ENCODE assay signal across 15 mouse cellular contexts in genomic region chr2:170101932-170102331, GRCm38 (mm10). TPM values are rescaled to one million over a fixed set of nuclear protein-coding genes. Genes with fewer than 3 reads are reported as not detected.
DNase-seq lines count a peak whose midpoint lies in the region; ATAC-seq and TF ChIP-seq lines count a peak whose summit lies in the region.
"Had no signal": no experiment of that assay in that cellular context is flagged by ENCODE, and none has a peak within 500 bp of the region (broad histone marks: within the 10 kb centered on the region; RNA-seq: fewer than 3 reads in every experiment).

No protein-coding gene starts in this region.

- H3K4me2 ChIP-seq in intestine, postnatal 0 days (replicated peaks; ENCODE audit: low read depth), result no peak overlapping the region
- no peak overlapping the region for H3K4me2 ChIP-seq in intestine, embryonic 16.5 days (ENCODE audit: low read depth, low read length)
- no peak overlapping the region for H3K4me2 ChIP-seq in forebrain, embryonic 16.5 days (ENCODE audit: low read length)
- H3K4me2 ChIP-seq: heart, embryonic 12.5 days; hindbrain, embryonic 12.5 days; limb, embryonic 13.5 days; midbrain, embryonic 15.5 days had no signal

- 78% methylated on average over 7 of the region's 7 CpGs for WGBS in intestine, postnatal 0 days
- 70% methylated on average over 7 of the region's 7 CpGs for WGBS in intestine, embryonic 16.5 days
- WGBS in forebrain, embryonic 16.5 days, result 79% methylated on average over 7 of the region's 7 CpGs

- H3K4me1 ChIP-seq in intestine, postnatal 0 days (replicated peaks; ENCODE audit: control insufficient read depth, insufficient read depth, low read length), result no peaks in the 10 kb centered on the region
- no peaks in the 10 kb centered on the region for H3K4me1 ChIP-seq in intestine, embryonic 16.5 days (ENCODE audit: control insufficient read depth, insufficient read depth, low read length)
- peaks cover 3% of the 10 kb centered on the region; the same call in 1 of the 2 replicates for H3K4me1 ChIP-seq in bone marrow macrophage, adult 2 months (ENCODE audit: control insufficient read depth, insufficient read depth, low read length)
- no peaks in the 10 kb centered on the region for H3K4me1 ChIP-seq in forebrain, embryonic 16.5 days (replicated peaks; ENCODE audit: control insufficient read depth, insufficient read depth, low read length)
- H3K4me1 ChIP-seq: heart, embryonic 12.5 days; hindbrain, embryonic 12.5 days had no signal

- H3K9ac ChIP-seq in intestine, postnatal 0 days (ENCODE audit: low read depth, low read length), result no peak overlapping the region
- no peak overlapping the region for H3K9ac ChIP-seq in intestine, embryonic 16.5 days (ENCODE audit: low read depth, low read length)
- no peak overlapping the region for H3K9ac ChIP-seq in forebrain, embryonic 16.5 days (replicated peaks; ENCODE audit: low read depth, low read length)
- H3K9ac ChIP-seq: forebrain, postnatal 0 days; heart, embryonic 12.5 days; hindbrain, embryonic 12.5 days; kidney, embryonic 15.5 days; limb, embryonic 13.5 days; liver, embryonic 14.5 days; midbrain, embryonic 15.5 days had no signal

- no peak for TF ChIP-seq POLR2A in bone marrow macrophage, adult 2 months (IDR thresholded peaks at IDR 0.05; ENCODE audit: borderline replicate concordance, low read depth, low read length)

- no peak overlapping the region for H3K27ac ChIP-seq in intestine, postnatal 0 days (ENCODE audit: low read depth, low read length)
- no peak overlapping the region for H3K27ac ChIP-seq in intestine, embryonic 16.5 days (ENCODE audit: low read length)
- no peak overlapping the region for H3K27ac ChIP-seq in bone marrow macrophage, adult 2 months (ENCODE audit: insufficient read depth, low read depth, low read length)
- H3K27ac ChIP-seq in forebrain, embryonic 16.5 days (ENCODE audit: low read length), result no peak overlapping the region
- H3K27ac ChIP-seq: hindbrain, embryonic 12.5 days; kidney, embryonic 15.5 days; limb, embryonic 13.5 days; liver, embryonic 14.5 days; midbrain, embryonic 15.5 days had no signal

- H3K27me3 ChIP-seq in intestine, postnatal 0 days (replicated peaks; ENCODE audit: control insufficient read depth, insufficient read depth, low read length), result no peaks in the 10 kb centered on the region
- no peaks in the 10 kb centered on the region for H3K27me3 ChIP-seq in intestine, embryonic 16.5 days (replicated peaks; ENCODE audit: control insufficient read depth, insufficient read depth, low read length)
- H3K27me3 ChIP-seq in forebrain, embryonic 16.5 days (replicated peaks; ENCODE audit: control insufficient read depth, insufficient read depth, low read length), result no peaks in the 10 kb centered on the region
- H3K27me3 ChIP-seq: heart, embryonic 12.5 days; hindbrain, embryonic 12.5 days; kidney, embryonic 15.5 days; limb, embryonic 13.5 days; midbrain, embryonic 15.5 days had no signal

- H3K9me3 ChIP-seq in intestine, postnatal 0 days (ENCODE audit: control insufficient read depth), result no peaks in the 10 kb centered on the region
- no peaks in the 10 kb centered on the region for H3K9me3 ChIP-seq in intestine, embryonic 16.5 days (ENCODE audit: control insufficient read depth, low read length)
- no peaks in the 10 kb centered on the region for H3K9me3 ChIP-seq in forebrain, embryonic 16.5 days (ENCODE audit: control insufficient read depth, low read length)
- H3K9me3 ChIP-seq: heart, embryonic 12.5 days; hindbrain, embryonic 12.5 days; kidney, embryonic 15.5 days; limb, embryonic 13.5 days; midbrain, embryonic 15.5 days had no signal

- no peak overlapping the region for H3K4me3 ChIP-seq in intestine, postnatal 0 days (ENCODE audit: low read depth, low read length)
- no peak overlapping the region for H3K4me3 ChIP-seq in intestine, embryonic 16.5 days (ENCODE audit: low read length)
- no peak overlapping the region for H3K4me3 ChIP-seq in bone marrow macrophage, adult 2 months (ENCODE audit: insufficient read depth, low read length)
- H3K4me3 ChIP-seq in forebrain, embryonic 16.5 days (replicated peaks; ENCODE audit: low read length), result no peak overlapping the region
- H3K4me3 ChIP-seq: heart, embryonic 12.5 days; hindbrain, embryonic 12.5 days; kidney, embryonic 15.5 days; limb, embryonic 13.5 days; midbrain, embryonic 15.5 days; myocyte had no signal

- peak; percentile 56 for DNase-seq in thymus, postnatal 4 days
- DNase-seq in thymus, postnatal 0 days (ENCODE audit: low spot score), result no peak
- DNase-seq in retina, postnatal 1 day, result no peak
- DNase-seq: forebrain, postnatal 0 days had no signal

- no peaks in the 10 kb centered on the region for H3K36me3 ChIP-seq in intestine, postnatal 0 days (ENCODE audit: control insufficient read depth, insufficient read depth)
- H3K36me3 ChIP-seq in intestine, embryonic 16.5 days (ENCODE audit: control insufficient read depth, insufficient read depth, low read length), result no peaks in the 10 kb centered on the region
- no peaks in the 10 kb centered on the region for H3K36me3 ChIP-seq in forebrain, embryonic 16.5 days (ENCODE audit: control insufficient read depth, insufficient read depth)
- H3K36me3 ChIP-seq: midbrain, embryonic 15.5 days had no signal

- peak; percentile 21; the same call in 1 of the 2 replicates for TF ChIP-seq CTCF in intestine, postnatal 0 days (IDR thresholded peaks at IDR 0.05; ENCODE audit: low read depth)
- peak; percentile 11; the same call in 1 of the 2 replicates for TF ChIP-seq CTCF in bone marrow macrophage, adult 2 months (IDR thresholded peaks at IDR 0.05; ENCODE audit: low read depth, low read length)

- ATAC-seq in intestine, postnatal 0 days, result no peak
- no peak for ATAC-seq in intestine, embryonic 16.5 days
- ATAC-seq in forebrain, embryonic 16.5 days, result no peak

RNA-seq across cellular contexts. Expression of gene Zfp217, which starts 46.0 kb away (rescaled TPM):
- polyA plus RNA-seq in intestine, postnatal 0 days (2015; fragmentation: Nextera tagmentation; extraction: Ambion mirVana), result 2.2 TPM in 2 replicates
- 2.4 and 2.9 TPM in 2 replicates for polyA plus RNA-seq in intestine, embryonic 16.5 days (2015; fragmentation: Nextera tagmentation; extraction: Ambion mirVana)
- polyA plus RNA-seq in thymus, postnatal 0 days (2015; fragmentation: Nextera tagmentation; extraction: Ambion mirVana), result 5.8 and 6.9 TPM in 2 replicates
- 44.0 and 45.3 TPM in 2 replicates for polyA plus RNA-seq in bone marrow macrophage, adult 2 months (2012; ENCODE audit: insufficient read depth, insufficient read length, missing spikeins)
- 1.4 and 1.5 TPM in 2 replicates for polyA plus RNA-seq in forebrain, embryonic 16.5 days (2015; fragmentation: Nextera tagmentation; extraction: Ambion mirVana)
